Mouse (Mus musculus) embryonic fibroblast, embryonic 13.5 days (primary cell): ENCODE measurements at regions not wholly inside any gene's neighbourhood (a gene's known extent, or its start where the extent isn't known, plus 50 kb on each side); places are given as distances from the start of the nearest gene placed in this dataset.

Experiments
- CTCF ChIP-seq: IDR thresholded peaks from 2 replicates; pipeline ENCODE4 v1.5.1; 2011; ENCODE audit warnings: mild to moderate bottlenecking, control low read depth, low read length, moderate library complexity, borderline replicate concordance; ENCODE audit not compliant: insufficient read depth
- POLR2A ChIP-seq: IDR thresholded peaks from 2 replicates; pipeline ENCODE4 v1.6.1; 2011; ENCODE audit warnings: low read depth, mild to moderate bottlenecking, control low read depth, low read length, moderate library complexity

GRCm38 (mm10) chr12:39047126-39047525 lies 267.9 kb downstream of the Etv1 start:
- TF ChIP-seq CTCF (no peak), POLR2A (no peak)
